Comparison of ENCODE assay signal across 16 mouse cellular contexts in genomic region chr12:70718602-70719001, GRCm38 (mm10).
DNase-seq lines count a peak whose midpoint lies in the region; ATAC-seq and TF ChIP-seq lines count a peak whose summit lies in the region.
"Had no signal": no experiment of that assay in that cellular context is flagged by ENCODE, and none has a peak within 500 bp of the region (broad histone marks: within the 10 kb centered on the region; RNA-seq: fewer than 3 reads in every experiment).

No protein-coding gene starts in this region.

- peak; percentile 73 for DNase-seq in liver, adult 2 months (ENCODE audit: extremely low read depth, low read depth, low spot score)
- no peak for DNase-seq in liver
- DNase-seq in lung, postnatal 0 days (ENCODE audit: low spot score) = peak; percentile 39
- no peak for DNase-seq in lung, adult 2 months
- DNase-seq in embryonic facial prominence, embryonic 14.5 days (ENCODE audit: low spot score) = peak; percentile 32
- peak; percentile 42 for DNase-seq in lung, postnatal 36 days
- DNase-seq in frontal cortex, postnatal 25 days (ENCODE audit: low spot score in 2 of 2) = no peak
- DNase-seq: adrenal gland, adult 2 months; adrenal gland, postnatal 25 days; forebrain, postnatal 0 days; gastrocnemius, adult 2 months; gastrocnemius, postnatal 25 days had no signal

- TF ChIP-seq EP300 in lung, postnatal 0 days (IDR thresholded peaks at IDR 0.05) = peak; percentile 75

- no peak overlapping the region for H3K9ac ChIP-seq in liver, adult 2 months (ENCODE audit: low read depth, low read length)
- no peak overlapping the region for H3K9ac ChIP-seq in lung, postnatal 0 days (replicated peaks; ENCODE audit: low read depth)
- H3K9ac ChIP-seq in embryonic facial prominence, embryonic 14.5 days (ENCODE audit: low read depth, low read length) = no peak overlapping the region
- H3K9ac ChIP-seq: forebrain, embryonic 13.5 days; forebrain, postnatal 0 days; hindbrain, embryonic 12.5 days had no signal

- no peaks in the 10 kb centered on the region for H3K36me3 ChIP-seq in liver, adult 2 months (ENCODE audit: control insufficient read depth, insufficient read depth, low read length)
- H3K36me3 ChIP-seq in lung, postnatal 0 days (ENCODE audit: insufficient read depth, low read length) = no peaks in the 10 kb centered on the region
- H3K36me3 ChIP-seq in embryonic facial prominence, embryonic 14.5 days (ENCODE audit: control insufficient read depth, insufficient read depth, low read length) = no peaks in the 10 kb centered on the region
- H3K36me3 ChIP-seq: heart, embryonic 13.5 days; hindbrain, embryonic 12.5 days had no signal

- WGBS in liver, adult 2 months = 0% methylated on average over 1 of the region's 1 CpGs
- WGBS in lung, postnatal 0 days = 3% methylated on average over 1 of the region's 1 CpGs
- WGBS in lung, adult 2 months = 20% methylated on average over 1 of the region's 1 CpGs
- 39% methylated on average over 1 of the region's 1 CpGs for WGBS in embryonic facial prominence, embryonic 14.5 days

- no peak overlapping the region for H3K27ac ChIP-seq in liver, adult 2 months (replicated peaks; ENCODE audit: insufficient read depth, low read depth, low read length)
- no peak overlapping the region for H3K27ac ChIP-seq in lung, postnatal 0 days (ENCODE audit: low read length)
- H3K27ac ChIP-seq in embryonic facial prominence, embryonic 14.5 days (replicated peaks; ENCODE audit: low read depth, low read length) = 0 out of 2 replicates have a peak overlapping the region, but pooled peaks have one; percentile 1
- H3K27ac ChIP-seq: forebrain, embryonic 13.5 days; gastrocnemius, adult 2 months; heart, embryonic 13.5 days; hindbrain, embryonic 12.5 days had no signal

- TF ChIP-seq POLR2A in liver, adult 2 months (IDR thresholded peaks at IDR 0.05; ENCODE audit: extremely low read depth, insufficient read depth, low read length) = no peak
- TF ChIP-seq POLR2A in lung, adult 2 months (IDR thresholded peaks at IDR 0.05; ENCODE audit: borderline replicate concordance, extremely low read depth, low read depth, low read length) = no peak

- ATAC-seq in lung, postnatal 0 days = peak; percentile 44; the same call in 1 of the 2 replicates
- no peak for ATAC-seq in embryonic facial prominence, embryonic 14.5 days (ENCODE audit: low read depth)
- ATAC-seq: forebrain, embryonic 13.5 days; forebrain, postnatal 0 days; hindbrain, postnatal 0 days had no signal

- H3K4me1 ChIP-seq in liver, adult 2 months (ENCODE audit: control insufficient read depth, insufficient read depth, low read length) = peaks cover 16% of the 10 kb centered on the region
- peaks cover 21% of the 10 kb centered on the region; the same call in 1 of the 2 replicates for H3K4me1 ChIP-seq in lung, postnatal 0 days (ENCODE audit: insufficient read depth, low read depth, low read length)
- peaks cover 9% of the 10 kb centered on the region for H3K4me1 ChIP-seq in lung, adult 2 months (ENCODE audit: control insufficient read depth, insufficient read depth, low read length)
- peaks cover 25% of the 10 kb centered on the region for H3K4me1 ChIP-seq in embryonic facial prominence, embryonic 14.5 days (ENCODE audit: control insufficient read depth, insufficient read depth, low read length)
- H3K4me1 ChIP-seq: forebrain, embryonic 13.5 days had no signal

- TF ChIP-seq CTCF in liver, adult 2 months (IDR thresholded peaks at IDR 0.05; ENCODE audit: low read depth, low read length) = no peak
- no peak for TF ChIP-seq CTCF in lung, postnatal 0 days (IDR thresholded peaks at IDR 0.05)
- TF ChIP-seq CTCF in lung, adult 2 months (IDR thresholded peaks at IDR 0.05; ENCODE audit: insufficient read depth, low read length) = no peak

- H3K79me2 ChIP-seq in liver, adult 2 months (ENCODE audit: control insufficient read depth, insufficient read depth, low read length) = no peaks in the 10 kb centered on the region

- H3K9me3 ChIP-seq in lung, postnatal 0 days (ENCODE audit: low read length) = no peaks in the 10 kb centered on the region
- H3K9me3 ChIP-seq in embryonic facial prominence, embryonic 14.5 days (ENCODE audit: control insufficient read depth, low read length) = no peaks in the 10 kb centered on the region
- H3K9me3 ChIP-seq: forebrain, embryonic 13.5 days; heart, embryonic 13.5 days; hindbrain, embryonic 12.5 days had no signal

- no peaks in the 10 kb centered on the region for H3K27me3 ChIP-seq in liver, adult 2 months (ENCODE audit: control insufficient read depth, insufficient read depth, low read length)
- H3K27me3 ChIP-seq in lung, postnatal 0 days (replicated peaks; ENCODE audit: insufficient read depth, low read length) = no peaks in the 10 kb centered on the region
- H3K27me3 ChIP-seq in embryonic facial prominence, embryonic 14.5 days (replicated peaks; ENCODE audit: control insufficient read depth, insufficient read depth, low read length) = no peaks in the 10 kb centered on the region
- H3K27me3 ChIP-seq: forebrain, embryonic 13.5 days; heart, embryonic 13.5 days; hindbrain, embryonic 12.5 days had no signal

- H3K4me3 ChIP-seq in liver, adult 2 months (ENCODE audit: insufficient read depth, low read depth, low read length) = no peak overlapping the region
- H3K4me3 ChIP-seq in lung, postnatal 0 days (ENCODE audit: low read depth, low read length) = no peak overlapping the region
- H3K4me3 ChIP-seq in lung, adult 2 months (replicated peaks; ENCODE audit: extremely low read depth, low read depth, low read length) = no peak overlapping the region
- H3K4me3 ChIP-seq in embryonic facial prominence, embryonic 14.5 days (ENCODE audit: low read depth, low read length) = no peak overlapping the region
- H3K4me3 ChIP-seq: forebrain, embryonic 13.5 days; gastrocnemius, adult 2 months; heart, embryonic 13.5 days; hindbrain, embryonic 12.5 days had no signal

- H3K4me2 ChIP-seq in lung, postnatal 0 days (replicated peaks; ENCODE audit: low read depth, low read length) = no peak overlapping the region
- no peak overlapping the region for H3K4me2 ChIP-seq in embryonic facial prominence, embryonic 14.5 days (ENCODE audit: low read depth, low read length)
- H3K4me2 ChIP-seq: forebrain, embryonic 13.5 days; heart, embryonic 13.5 days; hindbrain, embryonic 12.5 days had no signal

Comparison
In these comparisons a context has a peak if more than half of its experiments do, and no peak if none do; other contexts are left out.
1. DNase-seq: peak in liver, adult 2 months (single experiment), lung, postnatal 0 days (single experiment), embryonic facial prominence, embryonic 14.5 days (single experiment) and lung, postnatal 36 days (single experiment); none in liver (single experiment), lung, adult 2 months (single experiment) and frontal cortex, postnatal 25 days (0 of 2).